Mouse (Mus musculus) testis, postnatal 10 days (tissue): ENCODE measurements around the gene Bpgm.

Experiments
- DNase-seq: peaks from one replicate; pipeline ENCODE4 v3.0.0; 2021; ENCODE audit warnings: low spot score

Gene Bpgm

DNA sequence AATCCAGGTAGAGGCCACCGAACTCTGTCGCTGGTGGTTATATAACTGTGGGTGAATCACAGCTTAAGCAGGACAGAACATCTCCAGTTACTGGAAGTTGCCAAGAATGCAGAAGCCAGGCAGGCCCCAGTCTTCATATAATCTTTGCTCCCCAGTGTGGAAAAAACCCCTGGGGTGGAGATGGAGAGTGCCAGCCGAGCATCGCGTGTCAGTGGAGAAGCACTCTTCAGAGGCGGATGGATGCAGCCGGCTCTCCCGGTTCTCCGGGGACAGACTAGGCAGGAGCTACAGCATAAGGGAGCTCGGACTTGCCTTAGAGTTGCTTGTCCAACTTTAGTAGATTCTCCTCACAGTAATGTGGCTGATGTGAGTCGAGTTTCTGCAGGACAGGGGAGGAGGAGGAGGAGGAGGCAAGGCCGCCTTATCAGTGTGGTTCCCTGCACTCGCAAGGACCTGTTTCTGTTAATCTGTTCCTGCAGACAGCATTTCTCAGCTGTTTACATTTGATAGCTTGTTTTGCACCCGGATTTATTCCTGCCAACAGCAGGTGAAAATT, 10.1 kb downstream of the Bpgm start:
- no peak for DNase-seq

DNA sequence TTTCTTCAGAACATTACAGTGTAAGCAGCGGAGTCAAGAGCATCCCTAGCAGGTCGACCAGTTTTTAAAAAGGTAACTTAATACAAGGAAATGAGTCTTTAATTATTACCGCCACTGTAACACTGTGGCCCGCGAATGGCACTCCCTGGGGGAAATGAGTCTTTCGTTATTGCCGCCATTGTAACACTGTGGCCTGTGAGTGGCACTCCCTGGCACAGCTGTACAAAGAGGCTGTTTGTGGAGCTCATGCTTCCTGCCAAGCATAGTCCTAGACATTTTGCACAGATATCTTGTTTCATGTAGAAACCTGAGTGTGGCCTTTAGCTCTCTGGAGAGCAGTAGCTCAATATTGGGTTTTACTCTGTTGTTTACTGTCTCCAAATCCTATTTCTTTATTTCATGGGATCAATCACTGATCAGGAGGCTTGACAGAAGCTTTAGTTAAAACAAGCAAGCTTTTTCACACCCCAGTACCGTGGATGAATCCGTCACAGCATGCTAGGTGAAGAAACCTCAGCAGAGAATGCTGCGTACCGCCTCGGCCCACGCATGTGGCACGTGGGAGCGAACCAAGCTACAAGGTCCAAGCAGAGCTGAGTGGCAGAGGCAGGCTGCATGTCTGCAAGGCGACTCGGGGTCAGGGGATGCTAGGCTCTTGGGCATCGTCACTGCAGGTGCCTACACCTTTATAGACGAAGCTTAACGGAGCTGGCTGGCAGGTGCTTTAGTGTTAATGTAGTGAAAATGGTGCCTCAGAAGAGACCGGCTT, 17.5 kb downstream of the Bpgm start:
- no peak for DNase-seq

DNA sequence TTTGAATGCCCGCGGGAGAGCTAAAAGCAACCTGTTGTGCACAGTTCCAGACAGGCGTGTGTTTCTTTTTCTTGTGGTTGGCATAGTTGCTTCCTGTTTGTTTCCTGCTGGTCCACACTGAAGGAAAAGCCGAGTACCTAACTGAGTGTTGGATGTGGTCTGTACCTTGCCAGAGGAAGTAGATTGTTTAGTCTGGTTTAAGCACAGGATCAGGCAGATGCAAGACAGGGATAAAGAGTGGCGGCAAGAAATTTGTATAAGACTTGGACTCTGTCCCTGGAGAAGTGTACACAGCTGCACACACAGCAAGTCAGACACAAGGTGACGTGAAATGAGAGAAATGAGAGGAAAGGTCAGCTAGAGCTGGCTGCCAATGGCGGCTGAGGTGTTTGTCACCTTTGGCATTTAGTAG, 19.1 kb downstream of the Bpgm start:
- DNase-seq: no peak

DNA sequence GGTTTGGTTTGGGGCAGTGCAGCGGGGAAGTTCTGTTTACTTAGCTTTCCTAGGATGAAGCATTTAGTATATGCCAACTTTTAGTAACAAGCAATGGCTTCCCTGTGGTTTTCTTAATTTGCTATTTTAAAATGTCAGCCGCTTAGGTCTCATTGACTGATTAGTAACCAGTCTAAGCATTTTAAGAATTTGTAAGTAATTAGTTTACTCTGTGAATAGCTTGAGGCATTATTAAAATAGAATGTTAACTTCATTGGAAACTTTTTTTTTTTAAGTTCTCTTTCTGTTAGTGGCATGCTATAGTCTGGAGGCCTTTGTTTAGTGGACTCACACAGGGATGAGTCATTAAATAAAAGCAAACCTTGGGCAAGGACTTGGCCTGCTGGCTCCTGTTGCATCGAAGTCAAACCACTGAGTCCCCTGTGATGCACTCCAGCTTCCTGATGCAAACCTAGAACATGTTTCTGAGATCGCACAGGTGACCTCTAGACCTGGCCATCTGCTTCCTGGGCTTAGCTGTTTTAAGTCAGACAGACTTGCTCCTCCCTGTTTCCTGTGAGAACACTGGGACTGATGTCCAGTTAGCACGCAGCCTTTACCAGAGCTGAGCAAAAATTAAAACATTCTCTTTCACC, 22.1 kb downstream of the Bpgm start:
- DNase-seq: no peak

DNA sequence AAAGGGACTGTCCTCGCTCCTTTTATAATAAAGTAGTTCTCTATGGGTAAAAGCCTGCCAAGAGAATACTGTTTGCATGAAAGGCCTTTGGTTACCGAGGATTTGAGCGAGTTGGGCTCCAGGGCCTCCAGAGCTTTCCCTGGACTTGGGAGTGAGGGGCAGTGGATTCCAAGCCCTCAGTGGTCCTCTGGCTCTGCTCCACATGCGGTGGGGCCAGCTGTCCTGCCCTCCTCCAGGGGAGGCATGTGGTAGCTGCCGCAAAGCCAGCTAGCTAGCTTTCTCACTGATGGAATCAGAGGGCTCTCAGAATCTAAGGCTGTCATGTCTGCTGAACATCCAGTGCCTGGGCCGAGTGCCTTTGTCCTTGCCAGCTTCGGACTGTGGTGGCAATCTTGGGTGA, 26.3 kb downstream of the Bpgm start:
- no peak for DNase-seq

DNA sequence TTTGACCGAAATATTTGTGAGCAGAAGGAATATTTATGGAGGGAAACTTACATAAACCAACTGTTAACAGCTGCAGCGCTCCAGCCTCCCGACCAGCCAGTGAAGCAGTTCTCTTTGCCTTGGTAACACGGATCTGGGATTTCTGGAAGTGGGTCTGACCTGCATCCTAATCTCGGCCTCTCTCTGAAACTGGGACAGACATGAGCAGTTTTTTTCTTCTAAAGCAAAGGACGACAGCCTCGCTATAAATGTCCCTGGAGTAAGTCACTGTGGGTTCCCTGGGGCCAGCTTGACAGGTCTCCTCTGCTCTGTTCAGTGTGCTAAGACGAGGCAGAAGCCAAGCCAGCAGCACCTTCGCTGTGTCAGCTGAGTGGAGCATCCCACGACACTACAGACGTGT, 29.9 kb downstream of the Bpgm start:
- DNase-seq: no peak

DNA sequence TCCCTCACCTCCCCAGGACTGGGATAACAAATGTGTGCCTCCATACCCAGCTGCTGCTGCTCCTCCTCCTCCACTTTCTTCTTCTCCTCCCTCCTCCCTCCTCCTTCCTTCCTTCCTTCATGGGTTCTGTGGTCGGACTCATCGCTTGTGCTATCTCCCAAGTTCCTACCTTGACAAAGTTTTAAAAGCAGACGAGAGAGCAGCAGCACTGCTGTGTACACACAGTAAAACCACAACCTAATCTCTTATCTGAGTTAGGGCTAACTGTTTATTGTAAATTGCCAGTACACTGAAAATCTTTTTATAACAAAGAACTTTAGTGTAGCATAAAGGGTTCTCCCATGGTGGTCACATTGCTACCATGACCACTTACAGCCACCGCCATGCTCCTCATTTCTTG, 31.6 kb downstream of the Bpgm start:
- DNase-seq: no peak

DNA sequence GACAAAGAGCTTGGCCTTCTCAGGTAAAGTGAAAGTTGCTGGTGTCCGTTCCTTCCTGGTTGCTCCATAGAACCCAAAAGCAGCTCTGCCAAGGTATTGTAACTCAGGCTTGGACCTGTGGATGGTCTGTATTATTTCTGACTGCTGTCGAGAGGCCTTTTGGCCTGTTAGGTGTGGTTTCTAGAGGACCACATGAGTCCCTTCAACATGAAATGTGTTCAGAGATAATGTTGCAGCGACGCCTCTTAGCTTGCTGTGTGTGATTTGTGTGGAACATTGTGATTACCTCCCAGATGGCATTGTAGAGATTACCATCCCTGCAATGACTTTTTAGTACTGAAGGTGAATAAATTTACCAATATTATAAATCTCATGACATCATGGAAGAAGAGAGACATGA, 32.0 kb downstream of the Bpgm start:
- no peak for DNase-seq

DNA sequence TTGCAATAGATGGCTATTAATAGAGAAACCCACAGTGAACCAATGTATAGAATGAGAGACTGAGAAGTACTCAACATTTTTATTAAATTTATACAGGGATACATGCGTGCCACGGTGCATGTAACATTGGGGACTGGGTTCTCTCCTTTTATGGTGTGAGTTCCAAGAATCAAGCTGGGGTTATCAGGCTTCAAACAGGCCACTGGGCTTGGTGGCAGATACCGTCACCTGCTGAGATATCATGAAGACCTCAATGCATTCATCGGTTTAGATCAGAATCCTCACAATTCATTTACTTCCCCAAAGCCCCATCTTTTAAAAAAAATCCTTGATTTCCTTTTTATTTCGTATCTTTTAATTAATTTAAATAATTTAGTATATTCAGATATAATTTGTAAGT, 34.3 kb downstream of the Bpgm start:
- no peak for DNase-seq

DNA sequence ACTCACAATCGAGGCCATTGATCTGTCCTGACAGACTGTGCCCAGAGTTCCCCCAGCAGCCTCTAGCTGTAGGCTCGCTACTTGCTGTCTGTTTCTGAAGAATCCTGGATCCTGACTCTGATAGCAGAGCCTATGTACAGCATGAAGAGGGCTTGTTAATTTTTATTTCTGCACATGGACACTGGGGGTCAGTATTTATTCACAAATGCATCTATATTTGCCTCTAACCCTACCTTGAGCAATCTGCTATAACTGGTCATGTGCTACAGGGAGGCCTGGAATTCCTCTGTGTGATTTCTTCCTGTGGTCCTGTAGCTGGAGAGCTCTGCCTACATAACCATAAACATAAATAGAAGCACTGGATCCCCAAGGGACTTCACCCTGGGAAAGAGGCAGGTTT, 35.4 kb downstream of the Bpgm start:
- DNase-seq: no peak

DNA sequence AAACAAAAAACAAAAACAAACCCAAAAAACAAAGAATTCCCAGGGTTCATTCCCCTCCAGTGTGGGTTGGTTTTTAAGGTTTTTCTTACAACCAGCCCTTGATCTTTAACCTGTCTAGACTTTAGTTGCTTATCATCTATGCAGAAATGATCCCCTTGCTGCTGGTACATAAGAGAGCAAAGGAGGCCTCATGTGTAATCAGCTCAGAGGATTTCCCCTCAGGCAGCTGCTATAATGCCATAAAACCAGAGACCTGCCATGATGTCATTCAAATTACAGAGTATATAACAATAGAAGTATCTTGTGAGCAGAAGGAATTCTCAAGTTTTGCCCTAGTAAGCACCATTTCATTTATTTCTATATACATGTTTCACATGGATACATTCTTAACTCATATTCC, 36.7 kb downstream of the Bpgm start:
- no peak for DNase-seq

DNA sequence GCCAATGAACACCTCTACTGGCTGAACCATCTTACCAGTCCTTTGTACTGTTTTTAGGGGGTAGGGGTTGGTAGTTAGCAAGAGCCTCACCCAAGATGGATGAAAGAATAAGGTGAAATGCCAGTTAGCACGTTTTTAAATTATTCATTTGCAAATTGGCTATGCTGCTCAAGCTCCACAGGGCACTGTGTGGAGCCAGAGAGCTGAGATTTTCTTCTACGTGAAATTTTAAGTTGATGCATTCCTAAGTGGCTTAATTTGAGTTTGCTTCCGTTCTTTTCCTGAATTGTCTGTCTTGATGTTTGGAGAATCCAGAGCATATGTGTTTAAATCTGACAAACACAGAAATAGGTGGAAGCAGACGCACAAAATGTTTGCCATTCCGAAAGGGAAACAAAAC, 38.6 kb downstream of the Bpgm start:
- no peak for DNase-seq

DNA sequence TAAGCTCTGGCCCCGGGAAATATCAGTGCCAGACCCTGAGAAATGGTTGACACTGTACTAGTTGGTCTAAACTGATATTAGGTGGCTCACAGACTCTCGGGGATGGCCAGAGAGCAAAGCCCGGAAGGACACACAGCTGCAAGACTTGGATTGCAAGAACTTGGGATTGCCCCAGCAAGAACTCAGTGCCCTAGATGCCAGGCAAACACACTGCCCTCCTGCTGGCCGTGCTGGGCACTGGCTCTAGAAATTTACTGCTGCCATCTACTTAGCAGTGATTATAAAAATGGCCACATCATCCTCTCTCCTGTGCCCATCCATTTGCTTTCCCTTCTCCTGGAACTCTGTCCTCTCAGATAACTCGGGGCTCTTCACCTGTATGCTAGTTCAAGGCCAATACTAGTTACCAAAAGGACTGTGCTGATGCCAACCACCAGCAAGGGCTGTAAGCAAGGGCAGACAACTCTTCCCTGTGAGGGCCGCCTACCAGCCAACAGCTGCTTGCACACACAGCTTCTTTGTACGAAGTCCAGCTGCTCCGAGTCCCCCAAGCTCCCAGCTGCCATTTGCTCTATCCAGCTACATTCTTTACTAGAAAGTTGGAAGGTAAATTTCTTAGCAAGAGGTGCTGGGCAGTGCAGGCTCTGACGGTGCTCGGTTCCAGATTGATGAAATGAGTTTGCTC, 39.2 kb downstream of the Bpgm start:
- DNase-seq: no peak

DNA sequence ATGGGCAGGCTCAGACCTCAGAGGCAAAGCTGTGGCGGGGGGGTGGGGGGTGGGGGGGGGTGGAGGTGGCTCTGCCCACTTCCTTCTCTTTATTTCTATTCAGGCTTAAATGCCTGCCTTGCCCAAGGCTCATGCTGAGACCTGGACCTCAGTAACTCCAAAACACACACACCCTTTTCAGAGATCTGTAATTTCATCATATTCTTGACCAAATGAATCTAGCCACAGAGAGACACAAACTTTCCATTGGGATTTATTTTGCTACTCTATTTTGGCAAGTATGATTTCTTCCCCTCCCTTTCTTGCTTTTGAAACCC, 39.7 kb downstream of the Bpgm start:
- no peak for DNase-seq

DNA sequence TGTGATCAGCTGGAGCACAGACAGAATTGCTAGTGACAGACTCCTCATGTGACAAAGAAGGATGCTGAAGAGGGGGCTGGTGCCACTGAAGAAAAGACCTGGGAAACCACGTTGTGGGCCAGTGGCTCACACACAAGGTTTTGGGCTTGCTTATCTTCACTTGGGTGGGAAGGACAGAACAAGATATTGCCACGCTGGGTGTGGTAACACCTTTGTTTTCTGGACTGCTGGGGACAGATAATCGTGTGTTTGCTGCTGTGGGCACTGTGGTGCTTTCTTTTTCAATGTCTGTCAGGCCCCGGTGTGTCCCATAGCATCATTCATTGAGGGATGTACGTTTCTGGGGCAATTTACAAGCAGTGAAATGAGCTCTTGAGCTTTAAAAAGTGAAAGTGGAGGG, 41.7 kb downstream of the Bpgm start:
- no peak for DNase-seq

DNA sequence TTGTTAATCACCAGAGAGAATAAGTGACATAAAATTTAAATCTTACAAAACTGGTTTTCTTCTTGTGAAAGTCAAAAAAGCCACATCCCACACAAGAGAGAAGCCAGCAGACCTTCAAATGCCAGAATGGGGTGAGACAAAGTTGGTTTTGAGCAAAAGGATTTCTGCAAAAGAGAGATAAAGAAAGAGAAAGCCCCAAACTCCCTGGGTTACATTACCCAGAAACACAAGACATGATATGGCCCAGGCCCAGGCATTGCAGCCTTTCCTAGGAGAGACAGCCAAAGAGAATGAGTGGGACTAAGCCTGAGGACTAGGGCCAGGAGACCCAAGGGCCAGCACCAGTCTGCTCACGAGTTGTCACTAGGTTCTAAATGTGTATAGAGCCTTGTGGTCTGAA, 43.1 kb downstream of the Bpgm start:
- no peak for DNase-seq

DNA sequence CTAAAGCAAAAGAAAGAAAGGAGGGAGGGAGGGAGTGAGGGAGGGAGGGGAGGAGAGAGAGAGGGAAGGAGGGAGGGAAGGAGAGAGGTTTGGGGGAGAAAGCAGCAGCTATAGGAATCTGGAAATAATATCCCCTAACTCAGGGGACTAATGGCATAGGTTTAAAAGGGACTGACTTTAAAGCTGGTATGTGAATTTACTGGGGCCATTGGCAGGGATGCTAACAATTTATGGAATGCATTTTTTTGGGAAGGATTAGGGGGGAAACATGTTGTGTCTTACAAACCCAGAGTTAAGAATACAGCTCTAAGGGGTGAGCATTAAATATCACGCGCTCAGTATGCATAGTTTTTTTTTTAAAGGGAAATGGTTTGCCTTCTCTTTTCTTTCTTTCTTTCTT, 44.5 kb downstream of the Bpgm start:
- no peak for DNase-seq

DNA sequence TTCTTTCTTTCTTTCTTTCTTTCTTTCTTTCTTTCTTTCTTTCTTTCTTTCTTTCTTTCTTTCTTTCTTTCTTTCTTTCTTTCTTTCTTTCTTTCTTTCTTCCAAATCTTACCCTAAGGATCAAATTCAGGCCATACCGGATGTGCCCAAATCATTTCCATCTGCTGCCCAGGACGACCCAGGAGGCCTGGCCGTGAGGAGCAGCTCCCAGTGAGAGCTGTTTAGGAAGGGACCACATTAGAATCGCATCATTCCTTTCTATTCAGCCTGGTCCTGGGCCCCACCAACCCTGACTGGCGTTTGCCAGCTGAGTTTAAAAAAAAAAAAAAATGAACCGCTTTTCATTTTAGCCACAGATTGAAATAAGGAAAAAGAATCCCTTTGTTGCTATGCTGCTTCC, 44.9 kb downstream of the Bpgm start:
- no peak for DNase-seq

DNA sequence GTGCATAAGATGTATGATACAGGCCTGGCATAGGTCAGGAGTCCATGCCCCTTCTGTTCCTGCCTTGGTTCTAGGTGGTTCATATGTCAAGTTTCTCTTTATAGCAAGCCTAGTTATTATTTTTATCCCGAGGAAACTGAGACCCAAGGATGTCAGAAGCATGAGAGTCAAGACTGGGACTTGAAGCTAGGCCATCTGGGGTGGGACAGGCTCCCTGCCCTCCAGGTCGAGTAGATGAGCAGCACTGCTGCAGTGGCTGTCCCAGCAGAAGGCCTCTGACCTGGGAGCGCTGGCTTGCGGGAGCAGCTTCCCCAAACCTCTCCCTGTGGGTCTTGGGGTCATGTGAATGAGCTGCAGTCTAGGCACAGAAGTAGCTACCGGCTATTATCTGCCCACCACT, 47.5 kb downstream of the Bpgm start:
- DNase-seq: no peak

DNA sequence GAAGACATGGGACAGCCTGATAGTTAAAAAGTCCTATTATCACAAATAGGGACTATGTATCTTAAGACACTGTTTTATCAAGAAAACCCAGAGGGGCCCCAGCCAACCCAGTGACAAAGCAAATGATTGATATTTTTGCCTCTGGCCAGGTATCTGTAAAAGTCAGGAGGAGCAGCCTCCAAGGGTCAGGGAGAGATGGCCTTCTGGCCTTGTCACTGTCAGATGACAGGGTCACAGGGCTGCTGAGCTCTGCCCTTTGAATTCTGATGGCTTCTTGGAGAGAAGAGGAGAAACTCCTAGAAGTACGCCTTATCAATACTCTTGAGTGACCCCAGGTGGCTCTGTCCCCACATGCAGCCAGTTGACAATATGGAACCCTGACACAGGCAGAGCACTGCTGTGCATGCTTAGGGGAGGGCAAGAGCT, 49.5 kb downstream of the Bpgm start:
- DNase-seq: no peak

DNA sequence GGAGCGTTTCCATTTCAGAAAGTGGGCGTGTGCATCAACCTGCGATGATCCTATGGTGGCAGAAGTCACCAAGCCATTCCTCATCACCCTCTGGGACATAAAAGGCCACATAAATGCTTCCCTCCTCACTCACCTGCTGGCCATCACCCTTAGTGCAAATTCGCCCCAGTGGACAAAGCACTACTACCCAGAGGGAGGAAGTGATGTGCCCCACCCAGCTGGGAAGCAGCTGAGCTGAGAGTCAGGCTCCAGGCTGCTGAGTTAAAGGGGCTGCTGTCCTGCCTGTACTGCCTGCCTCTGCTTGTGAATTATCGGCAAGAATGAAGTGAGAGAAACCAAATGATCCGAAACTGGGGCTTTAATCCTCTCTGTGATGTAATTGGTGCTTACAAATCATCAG, 49.9 kb downstream of the Bpgm start:
- no peak for DNase-seq

DNA sequence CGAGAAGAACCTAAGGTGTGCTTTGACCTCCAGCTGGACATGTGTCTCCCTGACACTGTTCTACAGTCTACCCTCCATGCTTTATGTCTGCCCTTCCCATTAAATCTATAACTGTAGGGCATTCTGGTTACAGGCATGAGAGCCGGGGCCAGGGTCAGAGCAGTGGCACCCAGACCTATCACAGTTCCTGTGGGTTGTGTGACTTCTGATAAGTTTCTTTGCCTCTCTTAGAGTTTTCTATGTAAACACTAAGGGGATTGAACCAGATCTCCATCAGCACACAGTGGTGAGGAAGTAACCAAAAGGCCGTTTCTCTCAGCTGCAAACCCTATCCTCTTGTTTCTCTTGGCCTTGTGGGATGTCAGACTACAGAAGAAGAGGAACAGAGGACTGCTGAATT, 50.4 kb downstream of the Bpgm start:
- DNase-seq: no peak

DNA sequence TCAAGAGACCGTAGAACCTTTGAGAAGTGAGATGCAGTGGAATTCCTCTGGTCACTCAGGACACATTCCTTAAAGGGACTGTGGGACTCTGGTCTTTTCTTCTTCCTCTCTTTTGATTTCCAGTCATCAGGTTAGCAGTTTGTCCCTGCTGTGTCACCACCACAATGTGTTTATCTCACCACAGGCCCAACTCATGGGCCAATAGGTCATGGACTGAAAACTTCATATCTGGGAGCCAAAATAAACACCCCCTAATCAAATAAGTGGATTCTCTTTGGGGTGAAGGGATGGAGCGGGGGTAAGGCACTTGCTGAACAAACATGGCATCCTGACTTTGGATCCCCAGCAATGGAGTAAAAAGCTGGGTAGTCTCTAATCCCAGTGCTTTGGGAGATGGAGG, 52.1 kb downstream of the Bpgm start:
- no peak for DNase-seq
